Mouse (Mus musculus): Measurements from ENCODE around the gene Foxi1.

DNA sequence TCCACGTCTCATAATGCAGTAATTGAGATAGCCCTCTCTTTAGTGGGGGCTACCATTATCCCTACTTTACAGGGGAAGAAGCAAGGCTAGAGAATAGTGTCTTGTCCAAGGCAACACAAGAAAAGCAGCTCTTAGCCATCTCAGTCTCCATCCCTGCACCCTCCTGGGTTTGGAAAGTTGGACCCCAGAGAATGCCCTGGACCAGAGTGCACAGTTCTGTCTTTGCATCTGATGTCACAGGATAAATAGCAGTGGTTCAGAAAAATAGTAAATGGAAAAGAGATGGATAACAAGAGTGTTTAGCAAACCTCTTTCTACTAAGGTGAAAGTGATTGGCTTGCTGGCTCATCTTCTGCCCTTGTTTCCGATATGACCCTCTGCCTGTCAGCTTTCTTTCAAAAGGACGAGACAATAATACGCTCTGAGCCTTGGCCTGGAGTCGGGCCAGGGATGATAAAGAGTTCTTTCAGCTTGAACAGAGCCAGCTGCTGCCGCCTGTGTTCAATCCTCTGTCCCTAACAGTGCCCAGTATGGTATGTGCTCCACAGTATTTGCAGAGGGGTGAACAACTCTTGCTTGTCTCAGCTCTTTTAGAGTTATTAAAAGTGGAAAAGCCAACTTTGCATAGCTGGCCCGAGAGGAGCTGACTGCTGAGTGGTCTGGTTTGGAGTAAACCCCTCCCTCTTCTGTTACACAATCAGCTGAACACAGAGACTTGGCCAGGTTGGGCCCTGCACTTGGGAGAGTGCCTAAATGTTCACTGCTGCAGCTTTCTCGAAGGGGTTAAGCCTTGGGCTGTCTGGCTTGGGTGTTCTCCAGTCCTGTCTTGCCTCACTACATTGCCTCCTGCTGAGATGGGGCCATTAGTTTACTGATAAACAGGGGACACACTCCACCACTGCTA is 26.4 kb downstream of the Foxi1 start:
- TF ChIP-seq CTCF (IDR thresholded peaks at IDR 0.05; ENCODE audit: low read depth, low read length) = no peak
- no peak for TF ChIP-seq POLR2A (IDR thresholded peaks at IDR 0.05; ENCODE audit: borderline replicate concordance, low read depth, low read length)

All from bone marrow macrophage, adult 2 months (primary cell).